Mouse (Mus musculus) heart, postnatal 25 days (tissue): Measurements from ENCODE around the gene Uts2b. TPM values are rescaled to one million over a fixed set of nuclear protein-coding genes. Genes with fewer than 3 reads are reported as not detected.
A peak's percentile ranks its signal among the peaks of the same experiment; 100 is the strongest.

ENCODE experiments used
- DNase-seq: peaks from one replicate; pipeline ENCODE4 v3.0.0; 2022; ENCODE audit warnings: low spot score
- intact Hi-C: fragments of 180-260 bp; cut with DNase I; formaldehyde crosslinking; loops from one replicate; pipeline ENCODE4 v1.15.1; 2025
- total RNA-seq, 2 experiments: library from RNA; stranded (reverse); gene quantifications; 2 replicates each; pipeline ENCODE4 v1.2.3; 2021

Uts2b gene
- total RNA-seq: under 1 TPM; 0.62 to 0.75 TPM

DNA sequence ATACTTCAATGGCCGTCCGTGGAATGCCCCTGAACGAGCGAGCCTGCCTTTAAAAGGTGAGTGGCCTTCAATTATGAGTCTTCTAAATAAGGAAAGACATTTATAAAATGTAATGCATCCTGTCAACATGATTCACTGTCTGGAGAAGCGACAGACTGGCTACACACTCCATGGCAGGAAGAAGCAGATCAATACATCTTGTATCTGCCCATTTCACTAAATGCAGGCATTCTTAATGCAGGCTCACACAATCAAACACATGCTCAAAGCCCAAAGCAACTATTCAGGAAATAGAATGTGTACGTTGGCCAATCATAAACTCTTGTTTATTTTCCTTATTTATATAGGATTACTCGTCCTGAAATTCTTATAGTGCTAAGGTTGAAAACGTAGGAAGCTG, at the start of gene Uts2b:
Uts2b (minus strand) TSS at position 49 of the 400 bp plus-strand sequence.
- intact Hi-C loops: no loop called here
- no peak for DNase-seq

DNA sequence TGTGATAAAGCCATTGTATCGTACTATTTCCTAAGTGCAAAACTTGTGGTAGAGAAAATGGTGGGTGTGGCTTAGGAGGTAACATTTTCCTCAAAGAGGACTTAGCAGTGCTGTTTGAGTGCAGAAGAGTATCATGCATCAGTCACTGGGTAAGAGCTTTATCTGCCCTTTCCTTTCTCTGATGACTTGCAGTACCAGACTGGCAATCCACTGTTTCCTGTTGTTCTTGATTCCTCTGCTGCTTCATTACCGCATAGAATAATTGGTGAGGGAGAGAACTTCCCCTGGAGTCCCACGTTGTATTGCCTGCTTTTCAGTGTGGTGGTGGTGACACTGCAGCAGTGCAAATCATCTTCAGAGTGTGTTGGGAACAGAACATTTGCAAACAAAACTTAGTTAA, 47.6 kb upstream of the Uts2b start:
- DNase-seq: no peak
- intact Hi-C loops: no loop called here

DNA sequence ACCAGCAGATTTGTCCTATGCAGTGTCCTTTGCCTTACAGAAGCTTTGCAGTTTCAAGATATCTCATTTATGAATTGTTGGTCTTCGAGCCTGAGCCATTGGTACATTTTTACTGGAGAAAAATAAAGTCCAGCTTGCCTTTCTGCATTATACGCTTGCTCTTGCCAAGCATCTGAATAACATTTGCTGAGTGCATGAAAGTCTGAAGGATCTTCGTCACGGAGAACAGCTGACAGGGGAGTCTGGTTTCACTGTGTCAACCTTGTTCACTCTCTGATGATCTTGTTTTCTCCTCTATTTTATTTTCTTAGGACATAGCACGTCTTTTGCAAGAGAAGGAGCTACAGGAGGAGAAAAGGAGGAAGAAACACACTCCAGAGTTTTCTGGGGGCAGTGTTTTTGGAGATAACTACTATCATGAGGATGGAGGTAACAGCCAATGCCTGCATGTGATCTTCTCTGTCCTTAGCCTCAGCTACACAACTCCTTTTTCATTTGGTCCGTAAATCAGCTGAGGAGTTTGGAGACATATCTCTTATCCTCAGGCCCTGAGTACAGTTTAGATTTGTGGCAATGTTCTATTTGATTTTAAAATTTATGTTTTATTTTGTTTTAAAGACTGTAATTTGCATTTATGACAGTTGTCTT, 47.0 kb upstream of the Uts2b start:
- no peak for DNase-seq
- intact Hi-C loops: no loop called here

DNA sequence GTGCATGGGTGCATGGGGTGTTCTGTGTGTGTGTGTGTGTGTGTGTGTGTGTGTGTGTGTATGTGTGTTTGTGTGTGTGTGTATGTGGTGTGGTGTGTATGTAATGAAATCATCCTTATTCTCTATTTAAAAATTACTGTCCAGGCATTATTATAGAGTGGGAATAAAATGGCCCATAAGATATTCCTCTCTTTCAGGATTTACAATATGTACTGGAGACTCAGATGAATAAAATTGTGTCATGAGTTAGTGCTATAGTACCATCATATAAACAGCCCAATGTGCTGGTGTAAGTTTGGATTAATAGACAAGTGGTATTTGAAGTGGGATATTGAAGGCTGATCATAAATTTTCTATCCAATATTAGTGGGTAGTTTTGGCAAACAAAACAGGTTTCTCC, 34.1 kb upstream of the Uts2b start:
- DNase-seq: no peak
- intact Hi-C loops: no loop called here

DNA sequence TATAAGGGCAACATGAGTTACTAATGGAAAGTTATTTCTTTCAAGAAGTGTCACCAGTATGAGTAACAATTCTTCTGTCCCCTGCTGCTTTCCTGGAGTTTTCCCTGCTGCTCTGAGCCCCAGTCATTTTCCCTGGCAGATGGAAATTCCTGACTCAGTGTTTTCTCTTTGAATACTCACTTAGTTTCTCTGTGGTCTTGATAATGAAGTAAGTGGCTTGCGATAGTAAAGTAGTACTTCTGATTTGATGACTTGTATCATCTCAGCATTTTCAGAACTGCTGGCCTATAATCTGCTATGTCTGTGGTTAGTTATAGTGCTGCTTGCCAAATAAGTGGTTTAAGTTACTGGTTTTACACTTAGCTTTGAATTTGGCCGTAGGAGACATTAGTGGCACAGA, 31.5 kb upstream of the Uts2b start:
- intact Hi-C loops: no loop called here
- no peak for DNase-seq

DNA sequence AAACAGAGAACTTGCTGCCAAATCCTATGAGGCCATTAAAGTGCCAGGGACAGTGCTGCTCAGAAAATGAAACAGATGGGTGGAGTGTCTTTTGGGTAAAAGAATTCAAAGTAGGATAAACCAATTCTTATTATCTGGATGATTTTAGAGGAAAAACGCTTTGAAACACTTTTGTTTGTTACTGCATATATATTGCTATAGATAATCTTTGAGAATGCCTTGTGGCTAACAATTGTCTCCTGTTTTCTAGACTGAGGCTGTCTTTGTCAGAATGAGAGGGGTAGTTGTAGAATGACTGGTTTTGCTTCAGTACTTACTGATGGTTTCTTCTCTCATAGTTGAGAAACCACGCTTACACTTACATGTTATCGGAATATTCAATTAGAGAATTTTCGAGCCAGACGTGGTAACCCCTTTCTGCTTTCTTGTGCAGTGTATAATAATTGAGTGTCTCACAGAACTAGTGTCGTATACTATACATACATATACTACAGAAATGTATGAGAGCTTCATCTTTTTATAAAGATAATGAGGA, 29.7 kb upstream of the Uts2b start:
- intact Hi-C loops: no loop called here

DNA sequence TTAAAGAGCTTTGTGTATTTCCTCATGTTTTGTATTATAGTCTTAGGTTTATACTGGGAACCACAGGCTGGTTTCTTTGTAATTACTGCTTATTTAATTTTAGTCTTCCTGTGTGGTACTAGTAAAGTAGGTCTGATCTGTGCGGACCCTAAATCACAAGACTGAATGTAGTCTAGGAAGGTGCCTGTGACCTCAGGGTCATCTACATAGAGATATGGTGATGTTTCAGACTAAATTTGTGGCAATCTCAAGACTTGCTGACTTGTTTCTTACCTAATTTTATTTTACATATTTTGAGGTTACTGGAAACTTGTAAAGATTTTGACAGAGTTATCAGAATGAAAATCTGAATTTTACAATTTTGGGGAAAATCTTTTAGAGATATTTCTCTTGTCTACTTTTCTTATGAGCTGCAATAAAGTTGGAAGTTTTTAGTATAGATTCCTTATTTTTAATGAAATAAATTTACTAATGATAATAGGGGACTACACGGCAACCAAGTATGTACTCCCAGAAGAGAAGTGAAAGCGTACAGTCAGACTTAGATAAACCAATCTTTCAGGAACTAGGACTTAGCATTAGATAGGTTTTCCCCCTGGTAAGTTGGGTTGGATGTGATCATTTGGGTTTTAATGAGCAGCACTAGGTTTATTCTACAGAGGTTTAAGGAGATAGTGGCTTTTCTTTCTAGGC, 29.1 kb upstream of the Uts2b start:
- no peak for DNase-seq
- intact Hi-C loops: no loop called here

More for the DNA sequence above, 29.7 kb upstream of the Uts2b start:
- no peak for DNase-seq

DNA sequence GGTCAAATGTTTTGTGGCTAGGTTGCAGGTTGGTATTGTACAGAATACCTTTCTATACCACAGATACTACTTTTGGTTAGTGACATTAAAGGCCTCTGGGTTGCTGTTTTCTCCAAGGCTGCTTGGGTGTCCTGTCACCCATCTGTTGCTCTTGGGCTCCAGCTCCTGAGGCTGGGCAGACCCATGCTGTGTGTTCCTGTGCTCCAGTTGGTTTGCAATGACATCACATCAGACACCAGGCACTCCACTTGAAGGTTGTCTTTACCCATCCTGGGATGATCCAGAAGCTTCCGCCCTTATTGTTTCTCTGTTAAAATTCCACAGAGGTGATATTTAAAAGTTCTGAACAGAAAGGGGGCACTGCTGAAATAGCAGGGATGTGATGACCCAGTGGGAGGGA, 26.9 kb upstream of the Uts2b start:
- intact Hi-C loops: no loop called here

DNA sequence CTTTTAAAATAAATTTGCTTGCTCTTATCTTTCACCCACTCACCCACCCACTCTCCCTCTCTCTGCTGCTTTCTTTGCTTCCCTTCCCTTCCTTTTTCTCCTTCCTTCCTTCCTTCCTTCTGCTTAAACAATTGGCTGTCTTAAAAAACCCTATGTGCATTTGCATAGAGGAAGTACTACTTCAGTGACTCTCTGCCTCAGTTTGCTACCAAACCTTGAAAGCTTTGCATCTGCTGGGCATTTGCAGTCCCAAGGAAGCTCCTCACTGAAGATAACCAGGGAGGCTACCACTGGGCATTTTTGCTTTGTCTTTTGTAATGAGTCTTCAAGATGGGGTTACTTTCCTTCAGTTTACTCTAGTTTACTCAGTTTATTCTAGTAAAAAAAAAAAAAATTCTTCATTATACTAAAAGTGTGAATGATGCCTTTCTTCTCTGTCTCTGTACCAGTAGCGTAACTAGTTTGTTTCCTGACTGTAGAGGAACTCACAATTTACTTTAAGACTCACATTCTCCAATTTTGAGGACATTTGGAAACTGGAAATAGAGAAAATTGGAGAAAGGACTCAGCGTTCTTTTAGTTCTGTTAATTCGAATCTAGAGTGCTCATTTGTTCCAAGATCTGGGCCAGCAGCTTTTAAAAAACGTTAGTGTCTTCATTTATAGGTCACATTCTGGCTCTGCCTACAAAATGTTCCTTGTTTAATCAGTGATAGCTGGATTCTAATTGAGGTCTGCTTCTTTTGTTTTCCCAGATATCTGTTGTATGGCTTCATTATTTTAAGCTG, 25.4 kb upstream of the Uts2b start:
- DNase-seq: no peak
- intact Hi-C loops: no loop called here

More for the DNA sequence above, 26.9 kb upstream of the Uts2b start:
- no peak for DNase-seq

DNA sequence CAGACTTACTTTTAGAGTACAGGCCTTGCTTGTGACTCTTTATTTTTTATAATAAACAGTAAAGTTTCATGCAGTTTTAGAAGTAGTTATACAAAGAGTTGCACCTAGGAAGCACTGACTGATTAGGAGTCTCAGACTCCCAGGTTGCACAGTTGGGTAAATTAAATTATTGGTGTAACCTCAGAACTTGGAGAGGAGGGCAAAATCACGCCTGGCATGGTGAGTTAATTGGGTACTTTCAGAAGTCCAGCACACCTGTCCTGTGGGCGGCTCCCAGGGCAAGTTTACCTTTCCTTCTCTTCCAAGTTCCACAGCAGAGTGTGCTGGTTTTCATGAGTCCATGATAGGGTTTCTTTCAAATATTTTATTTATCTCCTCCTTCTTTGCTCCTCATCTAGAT, 21.8 kb upstream of the Uts2b start:
- no peak for DNase-seq

DNA sequence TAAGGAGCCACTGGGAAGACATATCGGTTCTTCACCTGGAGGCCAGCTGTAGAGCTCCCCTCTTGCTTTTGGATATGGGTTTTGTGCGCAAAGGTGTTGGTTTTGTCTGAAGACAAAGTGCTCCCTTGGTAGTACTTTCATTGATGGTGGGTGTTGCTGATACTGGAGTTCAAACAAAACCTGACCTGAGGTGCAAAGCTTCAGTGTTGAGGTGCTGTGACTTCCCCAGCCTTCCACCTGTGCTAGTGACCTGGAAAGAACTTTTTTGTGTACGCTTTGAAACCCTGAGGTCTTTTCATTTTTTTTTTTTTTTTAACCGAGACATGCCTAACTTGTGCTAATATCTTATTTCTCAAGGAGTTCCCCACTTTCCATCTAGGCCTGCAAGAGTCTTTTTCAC, 20.3 kb upstream of the Uts2b start:
- no peak for DNase-seq
- intact Hi-C loops: no loop called here

More for the DNA sequence above, 21.8 kb upstream of the Uts2b start:
- intact Hi-C loops: no loop called here

DNA sequence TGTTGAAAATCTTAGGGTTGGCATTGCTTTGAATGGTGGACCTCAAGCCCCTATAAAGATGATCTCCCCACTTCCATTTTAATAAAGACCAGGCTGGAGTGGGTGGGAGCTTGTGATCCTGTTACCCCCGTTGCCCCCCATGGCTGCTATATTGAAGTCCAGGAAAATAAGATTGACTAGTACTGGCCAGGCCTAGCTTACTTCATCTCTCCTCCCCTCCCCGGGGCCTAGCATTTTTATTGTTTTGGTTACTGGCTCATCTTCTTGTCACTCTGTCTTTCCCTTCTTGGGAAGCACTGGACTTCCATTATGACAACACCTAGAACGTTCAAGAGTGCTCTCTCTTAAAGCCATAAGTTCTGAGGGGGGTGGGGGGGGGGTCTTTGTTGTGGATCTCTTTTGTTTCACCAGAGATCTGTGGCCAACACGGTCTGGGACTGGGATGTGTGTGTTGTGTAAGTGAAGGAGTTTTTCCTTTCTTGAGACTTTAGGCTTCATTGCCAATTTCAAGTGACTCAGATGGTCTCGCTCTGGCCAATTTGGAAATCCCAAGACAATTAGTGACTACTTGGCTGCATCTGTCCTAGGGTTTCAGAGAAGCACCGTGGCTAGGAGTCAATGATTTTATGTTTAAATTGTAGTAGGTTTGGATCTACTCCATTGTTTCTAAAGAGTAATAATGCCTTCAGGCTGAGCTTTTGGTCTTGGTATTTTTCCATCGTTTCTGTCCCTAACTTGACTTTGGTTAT, 19.7 kb upstream of the Uts2b start:
- intact Hi-C loops: no loop called here
- DNase-seq: no peak

DNA sequence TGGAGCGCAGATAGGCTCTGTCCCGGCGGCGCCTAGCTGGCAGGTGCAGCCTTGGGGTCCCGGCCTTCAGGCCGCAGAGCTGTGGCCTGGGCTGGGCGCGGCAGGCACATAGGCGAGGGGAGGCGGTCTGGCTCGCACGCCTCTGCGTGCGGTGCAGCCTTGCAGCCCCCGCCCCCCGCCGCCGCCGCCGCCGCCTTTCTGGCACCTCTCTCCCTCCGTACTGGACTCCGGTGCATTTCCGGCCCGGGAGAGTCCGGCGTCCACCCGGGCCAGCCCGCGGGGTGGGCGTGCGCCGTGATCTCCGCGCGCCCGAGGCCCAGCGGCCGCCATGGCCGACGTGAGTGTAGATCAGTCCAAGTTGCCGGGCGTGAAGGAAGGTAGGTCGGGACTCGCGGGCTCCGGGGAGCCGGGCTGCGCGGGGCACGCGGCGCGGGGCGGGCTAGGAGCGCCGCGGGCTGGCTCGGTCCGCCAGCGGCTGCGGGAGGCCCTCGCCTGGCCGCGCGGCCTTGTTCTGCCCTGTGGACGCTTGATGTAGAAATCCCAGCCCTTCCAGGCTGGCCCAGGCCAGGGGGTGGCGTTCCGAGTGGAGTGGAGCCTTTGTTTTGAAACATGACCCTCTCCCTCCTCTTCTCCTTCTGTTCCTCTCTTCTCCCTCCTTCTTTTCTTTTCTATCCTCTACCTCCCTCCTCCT, 18.9 kb upstream of the Uts2b start, which contains the start of gene Ccdc50:
Ccdc50 (plus strand) TSS at position 109 of the 691 bp plus-strand sequence.
- intact Hi-C loops: no loop called here
- peak; percentile 73 for DNase-seq

DNA sequence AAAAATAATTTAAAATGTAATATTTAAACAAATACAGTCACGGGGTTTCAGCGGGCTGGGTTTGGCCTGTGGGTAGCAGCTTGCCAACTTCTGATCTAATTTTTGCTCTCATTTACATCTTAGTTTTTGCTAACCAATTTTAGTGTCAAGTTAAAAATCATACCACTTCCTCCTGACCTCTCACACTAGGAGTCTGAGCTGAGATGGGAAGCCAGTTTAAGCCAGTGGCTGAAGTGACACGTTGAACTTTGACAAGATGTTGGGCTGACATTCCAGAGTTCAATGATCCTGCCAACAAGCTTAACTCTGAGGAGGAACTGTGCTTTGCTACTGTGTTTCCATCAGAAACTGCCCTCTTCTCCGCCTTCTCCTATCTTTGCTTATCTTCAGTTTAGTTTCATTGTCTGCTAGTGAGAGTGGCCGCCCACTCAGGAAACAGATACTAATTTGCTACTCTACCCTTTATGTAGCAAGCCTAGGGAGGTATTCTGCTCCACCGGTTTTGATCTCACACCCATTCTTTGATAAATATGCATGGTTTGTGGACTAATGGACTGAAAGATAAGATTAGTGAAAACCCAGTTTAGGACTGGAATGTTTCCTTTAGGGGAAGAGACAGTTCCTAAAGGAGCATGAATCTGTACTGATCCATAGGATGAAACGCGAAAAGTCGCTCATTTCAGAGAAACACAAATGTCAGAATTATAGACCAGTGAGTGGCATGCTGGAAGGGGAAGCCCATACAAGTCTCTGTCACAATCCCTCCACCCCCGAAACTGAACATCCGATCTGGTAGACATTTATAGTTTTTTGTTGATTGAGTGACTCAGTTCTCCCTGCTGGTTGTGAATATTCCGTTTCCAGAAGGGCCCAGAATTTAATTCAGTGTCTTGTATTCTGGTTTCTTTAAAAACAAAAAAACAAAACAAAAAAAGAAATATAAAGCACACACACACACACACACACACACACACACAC, 17.9 kb upstream of the Uts2b start:
- intact Hi-C loops: no loop called here
- no peak for DNase-seq

DNA sequence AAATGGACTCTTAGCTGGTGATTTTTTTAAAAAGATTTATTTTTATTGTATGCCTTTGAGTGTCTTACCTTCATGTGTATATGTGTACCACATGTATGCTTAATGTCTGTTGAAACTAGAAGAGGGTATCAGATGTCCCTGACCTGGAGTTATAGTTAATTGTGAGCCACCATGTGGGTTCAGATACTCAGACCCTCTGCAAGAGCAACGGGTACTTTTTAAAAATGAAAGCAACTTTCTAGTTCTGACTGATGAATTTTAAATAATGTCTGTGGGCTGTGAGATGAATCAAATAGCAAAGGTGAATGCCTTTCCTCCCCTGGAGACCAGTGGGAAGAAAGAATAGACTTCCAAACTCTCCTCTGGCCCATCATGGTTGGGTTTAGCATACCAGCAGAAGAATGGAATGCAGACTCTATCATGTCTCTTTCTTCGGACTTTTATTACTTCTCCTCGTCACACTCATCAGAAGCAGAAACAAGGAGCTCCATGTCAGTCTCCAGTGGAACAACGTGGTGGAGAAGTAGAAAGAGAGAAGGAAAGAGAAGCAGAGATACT, 16.9 kb upstream of the Uts2b start:
- DNase-seq: no peak
- intact Hi-C loops: no loop called here

DNA sequence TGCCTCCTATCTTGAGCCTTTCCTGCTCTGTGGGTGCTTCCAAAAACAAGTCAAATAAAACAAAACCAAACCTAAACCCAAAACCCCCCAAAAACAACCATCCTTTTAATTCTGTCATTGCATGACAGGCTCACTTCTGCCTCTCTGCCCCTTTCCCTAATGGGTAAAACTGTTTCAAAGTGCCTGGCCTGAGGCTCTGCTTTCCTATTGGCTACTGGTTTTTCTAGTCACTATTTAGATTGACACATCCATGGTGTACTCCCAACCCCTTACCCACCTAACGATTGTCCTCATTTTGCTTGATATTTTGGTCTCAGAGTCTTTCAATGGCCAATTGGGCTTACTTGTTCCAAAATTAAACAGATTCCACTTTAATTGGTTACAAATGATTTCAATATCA, 15.6 kb upstream of the Uts2b start:
- no peak for DNase-seq
- intact Hi-C loops: no loop called here

DNA sequence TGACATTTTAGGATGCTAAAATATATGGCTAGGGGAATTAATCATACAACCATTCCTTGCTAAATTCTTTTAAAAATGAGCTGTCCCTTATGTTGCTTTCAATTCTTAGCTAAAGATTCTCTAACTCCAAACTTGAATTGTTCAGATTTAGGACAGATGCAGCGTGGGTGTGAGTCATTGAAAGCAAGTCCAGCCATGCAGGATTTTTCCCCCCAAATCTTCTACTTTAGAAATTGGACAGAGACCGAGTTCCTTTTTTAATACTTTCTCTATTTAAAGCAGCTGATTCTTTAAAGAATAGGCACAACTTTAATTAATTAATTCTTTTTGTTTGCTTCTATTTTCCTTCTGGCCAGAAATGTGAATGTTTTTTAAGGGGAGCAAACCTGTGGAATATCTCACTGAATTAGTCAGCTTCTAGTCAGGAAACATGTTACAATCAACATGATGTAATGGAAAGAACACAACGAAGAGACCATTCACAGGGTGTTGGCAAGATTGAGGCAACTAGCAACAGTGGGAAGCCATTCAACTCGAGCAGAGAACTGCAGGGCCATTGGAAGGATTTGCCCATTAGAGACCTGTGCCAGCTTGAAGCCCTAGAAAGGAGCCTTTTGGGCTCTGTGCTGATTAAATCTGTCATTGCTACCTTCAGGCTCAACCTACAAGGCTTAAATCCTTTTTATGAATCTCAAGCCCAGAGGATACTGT, 15.0 kb upstream of the Uts2b start:
- intact Hi-C loops: no loop called here
- DNase-seq: no peak
